Mouse (Mus musculus) E14TG2a.4 (cell line): ENCODE results near the gene Gm28038.

ENCODE experiments used
- CTCF ChIP-seq: conservative IDR thresholded peaks from 2 replicates; pipeline ENCODE4 v1.5.1; 2014; ENCODE audit warnings: low read length
- POU5F1 ChIP-seq: IDR thresholded peaks from 2 replicates; pipeline ENCODE4 v1.6.1; 2014; ENCODE audit warnings: low read length, borderline replicate concordance

DNA sequence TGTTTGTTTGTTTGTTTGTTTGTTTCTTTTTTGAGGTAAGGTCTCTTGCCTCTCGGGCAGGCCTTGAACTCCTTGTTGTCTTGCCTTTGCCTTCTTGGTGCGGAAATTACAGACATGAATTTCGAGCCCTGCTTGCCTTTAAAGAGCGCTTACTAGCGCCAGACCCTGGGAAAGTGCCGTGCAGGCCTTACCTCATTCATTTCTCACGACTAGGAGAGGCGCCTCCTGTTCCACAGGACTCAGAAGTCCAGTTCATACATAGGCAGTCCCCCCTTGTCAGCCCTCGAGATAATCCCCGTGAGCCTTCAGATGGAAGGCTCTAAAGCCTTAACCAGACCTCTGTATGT is 6.2 kb downstream of the Gm28038 start:
- no peak for TF ChIP-seq CTCF
- no peak for TF ChIP-seq POU5F1
